Mouse (Mus musculus) forebrain, embryonic 12.5 days (tissue): Measurements from ENCODE around the gene Plpp1. TPM values are rescaled to one million over a fixed set of nuclear protein-coding genes. Genes with fewer than 3 reads are reported as not detected.

Experiments
- ATAC-seq: fragments of 200-750 bp; cut with Nextera tagmentation; 2 replicates; pipeline ENCODE4 v1.8.0; 2017; ENCODE audit warnings: moderate TSS enrichment; ENCODE audit not compliant: low FRiP score
- H3K27ac ChIP-seq: fragments of 300-500 bp; sonication (generic); 2 replicates; pipeline ENCODE4 v1.5.1; 2016; ENCODE audit warnings: mild to moderate bottlenecking
- H3K27me3 ChIP-seq: fragments of 300-500 bp; sonication (generic); 2 replicates; pipeline ENCODE4 v1.6.1; 2016; ENCODE audit warnings: mild to moderate bottlenecking
- H3K36me3 ChIP-seq: fragments of 300-500 bp; sonication (generic); replicated peaks from 2 replicates; pipeline ENCODE4 v1.6.1; 2016; ENCODE audit warnings: mild to moderate bottlenecking
- H3K4me1 ChIP-seq: fragments of 300-500 bp; sonication (generic); 2 replicates; pipeline ENCODE4 v1.6.1; 2016
- H3K4me2 ChIP-seq: fragments of 300-500 bp; sonication (generic); 2 replicates; pipeline ENCODE4 v1.6.1; 2016; ENCODE audit warnings: mild to moderate bottlenecking, moderate library complexity
- H3K4me3 ChIP-seq: fragments of 300-500 bp; sonication (generic); replicated peaks from 2 replicates; pipeline ENCODE4 v1.5.1; 2016; ENCODE audit warnings: mild to moderate bottlenecking
- H3K9ac ChIP-seq: fragments of 300-500 bp; sonication (generic); 2 replicates; pipeline ENCODE4 v1.6.1; 2016; ENCODE audit warnings: mild to moderate bottlenecking
- H3K9me3 ChIP-seq: fragments of 300-500 bp; sonication (generic); 2 replicates; pipeline ENCODE4 v1.6.1; 2016
- WGBS: fragments of 180-500 bp; shearing (Covaris S2); methylation state at CpG from one replicate; pipeline ENCODE4 v1.1.7; 2016; 5-methylcytosine and 5-hydroxymethylcytosine counted together
- polyA plus RNA-seq: library from polyadenylated mRNA; unstranded; fragments of >200 nt; fragmentation: Nextera tagmentation; extraction: Ambion mirVana; gene quantifications from 2 replicates; pipeline ENCODE4 v1.2.1, GENCODE M21; 2016

Plpp1 gene
- polyA plus RNA-seq, 1 experiment from 2014 or later: 19.1 TPM

- H3K9ac ChIP-seq: no peak overlapping the region
- H3K4me2 ChIP-seq: no peak overlapping the region
- H3K27ac ChIP-seq: no peak overlapping the region
- no peaks in the 10 kb centered on the region for H3K27me3 ChIP-seq
- ATAC-seq: no peak
- H3K36me3 ChIP-seq: peaks cover 82% of the 10 kb centered on the region
- 88% methylated on average over 17 of the region's 17 CpGs for WGBS
- H3K9me3 ChIP-seq: no peaks in the 10 kb centered on the region
- no peaks in the 10 kb centered on the region for H3K4me1 ChIP-seq
- H3K4me3 ChIP-seq: no peak overlapping the region
These were observed 71.1 kb downstream of the Plpp1 start for GRCm38 (mm10) chr13:112871500-112872266.

GRCm38 (mm10) chr13:112887234-112887633 is 86.6 kb downstream of the Plpp1 start:
- H3K27me3 ChIP-seq: no peaks in the 10 kb centered on the region
- no peak overlapping the region for H3K9ac ChIP-seq
- H3K36me3 ChIP-seq: peaks cover 77% of the 10 kb centered on the region
- no peaks in the 10 kb centered on the region for H3K9me3 ChIP-seq
- no peak overlapping the region for H3K4me3 ChIP-seq
- no peak for ATAC-seq
- WGBS: 92% methylated on average over 12 of the region's 12 CpGs
- H3K4me2 ChIP-seq: no peak overlapping the region
- no peaks in the 10 kb centered on the region for H3K4me1 ChIP-seq
- no peak overlapping the region for H3K27ac ChIP-seq

GRCm38 (mm10) chr13:112902176-112902575 is 101.6 kb downstream of the Plpp1 start:
- Histone ChIP-seq H3K4me1 (no peaks in the 10 kb centered on the region), H3K27me3 (no peaks in the 10 kb centered on the region), H3K9me3 (no peaks in the 10 kb centered on the region), H3K4me3 (no peak overlapping the region), H3K9ac (no peak overlapping the region), H3K27ac (no peak overlapping the region), H3K4me2 (no peak overlapping the region), H3K36me3 (peaks cover 74% of the 10 kb centered on the region)
- ATAC-seq: no peak
- 96% methylated on average over 3 of the region's 3 CpGs for WGBS

GRCm38 (mm10) chr13:112909663-112910062 is 109.1 kb downstream of the Plpp1 start:
- Histone ChIP-seq H3K4me2 (no peak overlapping the region), H3K36me3 (peaks cover 46% of the 10 kb centered on the region), H3K27ac (no peak overlapping the region), H3K9me3 (no peaks in the 10 kb centered on the region), H3K27me3 (no peaks in the 10 kb centered on the region), H3K9ac (no peak overlapping the region), H3K4me1 (no peaks in the 10 kb centered on the region), H3K4me3 (no peak overlapping the region)
- no peak for ATAC-seq
- 75% methylated on average over 4 of the region's 4 CpGs for WGBS

GRCm38 (mm10) chr13:112910434-112910833 is 109.8 kb downstream of the Plpp1 start:
- Histone ChIP-seq H3K27me3 (no peaks in the 10 kb centered on the region), H3K4me2 (no peak overlapping the region), H3K36me3 (peaks cover 41% of the 10 kb centered on the region), H3K27ac (no peak overlapping the region), H3K4me3 (no peak overlapping the region), H3K4me1 (no peaks in the 10 kb centered on the region), H3K9ac (no peak overlapping the region), H3K9me3 (no peaks in the 10 kb centered on the region)
- no peak for ATAC-seq
- 89% methylated on average over 4 of the region's 4 CpGs for WGBS

Other genes with a start within 250 kb of the Plpp1 start
- 0.06 and 0.14 TPM in 2 replicates for gene Il31ra, start 206.4 kb upstream of the Plpp1 start, polyA plus RNA-seq
- gene Ddx4, start 148.3 kb upstream of the Plpp1 start, polyA plus RNA-seq: 0.77 and 0.86 TPM in 2 replicates
- 21.8 and 22.2 TPM in 2 replicates for gene Slc38a9, start 140.0 kb upstream of the Plpp1 start, polyA plus RNA-seq
- 90.0 and 98.3 TPM in 2 replicates for gene Mtrex, start 126.6 kb downstream of the Plpp1 start, polyA plus RNA-seq
- gene Dhx29, start 126.7 kb downstream of the Plpp1 start, polyA plus RNA-seq: 37.0 and 38.1 TPM in 2 replicates
- 4.4 and 7.2 TPM in 2 replicates for gene Ccno, start 187.0 kb downstream of the Plpp1 start, polyA plus RNA-seq
- gene Mcidas, start 193.1 kb downstream of the Plpp1 start, polyA plus RNA-seq: 2.2 and 3.6 TPM in 2 replicates
- 0.97 and 1.3 TPM in 2 replicates for gene Cdc20b, start 234.3 kb downstream of the Plpp1 start, polyA plus RNA-seq
- gene Gpx8, start 245.6 kb downstream of the Plpp1 start, polyA plus RNA-seq: 77.0 and 81.2 TPM in 2 replicates